Mouse (Mus musculus) erythroblast, embryonic 14.5 days (primary cell): Measurements from ENCODE around the gene Cdk5rap2.

Experiments used
- GATA1 ChIP-seq: IDR thresholded peaks from 2 replicates; pipeline ENCODE4 v1.6.1; 2012; ENCODE audit warnings: low read length, inconsistent platforms, mixed read lengths
- TAL1 ChIP-seq: IDR thresholded peaks from 3 replicates; pipeline ENCODE4 v1.6.1; 2012; ENCODE audit warnings: low read length, inconsistent platforms, mixed read lengths

GRCm38 (mm10) chr4:70409456-70409855 is 787 bp downstream of the Cdk5rap2 start:
- TF ChIP-seq TAL1 (no peak), GATA1 (no peak)
